26 mouse cellular contexts compared by ENCODE assay signal in the genomic region with DNA sequence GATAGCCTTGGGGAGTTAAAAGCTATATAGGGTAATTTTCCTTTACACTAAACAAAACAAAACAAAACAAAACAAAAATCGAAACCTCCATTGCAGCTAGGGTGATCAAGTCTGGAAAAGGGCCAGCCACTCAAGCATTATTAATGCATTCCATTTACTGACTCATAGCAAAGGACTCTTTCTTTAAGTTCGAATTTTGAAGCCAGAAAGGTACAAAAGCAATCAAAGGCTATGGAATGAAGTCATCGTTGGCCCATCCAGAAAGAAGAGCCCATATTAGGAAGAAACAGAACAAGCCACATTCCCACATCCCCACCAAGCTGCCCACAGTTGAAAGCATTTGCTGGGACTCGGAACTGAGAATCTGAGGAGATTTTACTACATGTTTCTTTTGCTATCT.
DNase-seq lines count a peak whose midpoint lies in the region; ATAC-seq and TF ChIP-seq lines count a peak whose summit lies in the region.
"Had no signal": no experiment of that assay in that cellular context is flagged by ENCODE, and none has a peak within 500 bp of the region (broad histone marks: within the 10 kb centered on the region; RNA-seq: fewer than 3 reads in every experiment).

No protein-coding gene starts in this region.

- in situ Hi-C loops in Patski (cut with MboI; ENCODE audit: low pct_unique_long_range_greater_than_20kb): no loop called here

- CTCF ChIA-PET in Patski (lab: Charles Lee): no interaction called here

- H3K27me3 ChIP-seq in hindbrain, embryonic 16.5 days (replicated peaks; ENCODE audit: control insufficient read depth, insufficient read depth, low read length): no peaks in the 10 kb centered on the region
- no peaks in the 10 kb centered on the region for H3K27me3 ChIP-seq in hindbrain, embryonic 10.5 days (ENCODE audit: insufficient read depth, poor library complexity, severe bottlenecking)
- no peaks in the 10 kb centered on the region for H3K27me3 ChIP-seq in Patski
- no peaks in the 10 kb centered on the region for H3K27me3 ChIP-seq in kidney, embryonic 14.5 days (ENCODE audit: control insufficient read depth, insufficient read depth, low read length)
- H3K27me3 ChIP-seq: limb, embryonic 13.5 days; lung, embryonic 15.5 days; neural tube, embryonic 12.5 days had no signal

- peak overlapping the region; percentile 39; the same call in 1 of the 2 replicates for H3K27ac ChIP-seq in hindbrain, embryonic 16.5 days (ENCODE audit: low read depth, low read length)
- H3K27ac ChIP-seq in hindbrain, embryonic 10.5 days: no peak overlapping the region
- H3K27ac ChIP-seq in kidney, embryonic 14.5 days (ENCODE audit: low read depth, low read length): no peak overlapping the region
- H3K27ac ChIP-seq: forebrain, embryonic 10.5 days; heart, adult 2 months; limb, embryonic 13.5 days; liver, embryonic 14.5 days; lung, embryonic 15.5 days; neural tube, embryonic 12.5 days had no signal

- no peak for TF ChIP-seq CTCF in Patski (IDR thresholded peaks at IDR 0.05)

- WGBS in hindbrain, embryonic 16.5 days: 38% methylated on average over 4 of the region's 4 CpGs
- 66% methylated on average over 4 of the region's 4 CpGs for WGBS in hindbrain, embryonic 10.5 days
- WGBS in kidney, embryonic 14.5 days: 81% methylated on average over 4 of the region's 4 CpGs

- H3K4me3 ChIP-seq in hindbrain, embryonic 16.5 days (ENCODE audit: low read length): no peak overlapping the region
- H3K4me3 ChIP-seq in hindbrain, embryonic 10.5 days: no peak overlapping the region
- H3K4me3 ChIP-seq in kidney, embryonic 14.5 days (ENCODE audit: low read length): no peak overlapping the region
- H3K4me3 ChIP-seq: forebrain, embryonic 10.5 days; heart, adult 2 months; limb, embryonic 13.5 days; lung, embryonic 15.5 days; neural tube, embryonic 12.5 days had no signal

- H3K9me3 ChIP-seq in hindbrain, embryonic 16.5 days (ENCODE audit: control insufficient read depth, low read length): no peaks in the 10 kb centered on the region
- no peaks in the 10 kb centered on the region for H3K9me3 ChIP-seq in hindbrain, embryonic 10.5 days
- no peaks in the 10 kb centered on the region for H3K9me3 ChIP-seq in kidney, embryonic 14.5 days (ENCODE audit: control insufficient read depth, low read length)
- H3K9me3 ChIP-seq: forebrain, embryonic 10.5 days; limb, embryonic 13.5 days; lung, embryonic 15.5 days; neural tube, embryonic 12.5 days had no signal

- no peak for DNase-seq in hindbrain, embryonic 10.5 days (ENCODE audit: low spot score)
- peak; percentile 29 for DNase-seq in MN1 (ENCODE audit: low spot score)
- no peak for DNase-seq in Patski (ENCODE audit: low read depth, low spot score)
- DNase-seq in retina, postnatal 1 day: peak; percentile 52
- DNase-seq in thymus, postnatal 25 days: no peak
- DNase-seq: adrenal gland, adult 8-10 months; cerebellum, adult 18-20 months; cerebellum, postnatal 36 days; gastrocnemius, postnatal 36 days; heart, adult 2 months; kidney, adult 2 months; kidney, postnatal 25 days; layer of hippocampus, postnatal 36 days; lung, postnatal 4 days; midbrain, embryonic 14.5 days; right cerebral cortex, postnatal 4 days; thymus, postnatal 14 days had no signal

- H3K4me1 ChIP-seq in hindbrain, embryonic 16.5 days (ENCODE audit: control insufficient read depth, insufficient read depth, low read depth, low read length): no peaks in the 10 kb centered on the region
- 0 out of 2 replicates have a peak, but pooled peaks cover 4% of the 10 kb centered on the region for H3K4me1 ChIP-seq in hindbrain, embryonic 10.5 days (replicated peaks)
- H3K4me1 ChIP-seq in kidney, embryonic 14.5 days (ENCODE audit: control insufficient read depth, insufficient read depth, low read length): no peaks in the 10 kb centered on the region
- H3K4me1 ChIP-seq: lung, embryonic 15.5 days; neural tube, embryonic 12.5 days had no signal

- no peaks in the 10 kb centered on the region for H3K36me3 ChIP-seq in hindbrain, embryonic 16.5 days (ENCODE audit: control insufficient read depth, insufficient read depth, low read length)
- no peaks in the 10 kb centered on the region for H3K36me3 ChIP-seq in hindbrain, embryonic 10.5 days
- H3K36me3 ChIP-seq in kidney, embryonic 14.5 days (ENCODE audit: control insufficient read depth, insufficient read depth, low read length): no peaks in the 10 kb centered on the region
- H3K36me3 ChIP-seq: forebrain, embryonic 10.5 days; limb, embryonic 13.5 days; lung, embryonic 15.5 days; neural tube, embryonic 12.5 days had no signal

- no peak overlapping the region for H3K9ac ChIP-seq in hindbrain, embryonic 16.5 days (ENCODE audit: low read depth, low read length)
- no peak overlapping the region for H3K9ac ChIP-seq in kidney, embryonic 14.5 days (ENCODE audit: low read depth, low read length)
- H3K9ac ChIP-seq: limb, embryonic 13.5 days; liver, embryonic 14.5 days; lung, embryonic 15.5 days; neural tube, embryonic 12.5 days had no signal

- ATAC-seq in hindbrain, embryonic 16.5 days: no peak
- peak; percentile 35 for ATAC-seq in Patski
- ATAC-seq in kidney, embryonic 14.5 days (ENCODE audit: low FRiP score, low TSS enrichment): no peak
- ATAC-seq: activated CD4-positive, CD25-positive, alpha-beta regulatory T cell, adult 4 months; inflammation-experienced regulatory T-cells, adult 6 months had no signal

- no peak overlapping the region for H3K4me2 ChIP-seq in hindbrain, embryonic 16.5 days (ENCODE audit: low read length)
- H3K4me2 ChIP-seq in kidney, embryonic 14.5 days (replicated peaks; ENCODE audit: low read depth, low read length): no peak overlapping the region
- H3K4me2 ChIP-seq: limb, embryonic 13.5 days; lung, embryonic 15.5 days; neural tube, embryonic 12.5 days had no signal

- POLR2A ChIA-PET in Patski (lab: Charles Lee): no interaction called here

Comparison
In these comparisons a context has a peak if more than half of its experiments do, and no peak if none do; other contexts are left out.
1. DNase-seq: peak in MN1 (single experiment) and retina, postnatal 1 day (single experiment); none in hindbrain, embryonic 10.5 days (single experiment), Patski (single experiment) and thymus, postnatal 25 days (single experiment).